Mouse (Mus musculus) embryonic facial prominence, embryonic 13.5 days (tissue): ENCODE results near the gene Foxi1. TPM values are rescaled to one million over a fixed set of nuclear protein-coding genes. Genes with fewer than 3 reads are reported as not detected.
A peak's percentile ranks its signal among the peaks of the same experiment; 100 is the strongest.

Experiments used
- ATAC-seq: fragments of 200-750 bp; cut with Nextera tagmentation; 2 replicates; pipeline ENCODE4 v1.8.0; 2017; ENCODE audit warnings: low read depth; ENCODE audit not compliant: insufficient number of reproducible peaks, insufficient read depth, low FRiP score, low TSS enrichment
- H3K27ac ChIP-seq: fragments of 300-500 bp; sonication (generic); 2 replicates; pipeline ENCODE4 v1.5.1; 2015; ENCODE audit warnings: moderate library complexity, mild to moderate bottlenecking, inconsistent platforms
- H3K27me3 ChIP-seq: fragments of 300-500 bp; sonication (generic); 2 replicates; pipeline ENCODE4 v1.6.1; 2015; ENCODE audit warnings: mild to moderate bottlenecking, inconsistent platforms
- H3K36me3 ChIP-seq: fragments of 300-500 bp; sonication (generic); 2 replicates; pipeline ENCODE4 v1.6.1; 2015; ENCODE audit warnings: mild to moderate bottlenecking, inconsistent platforms
- H3K4me1 ChIP-seq: fragments of 300-500 bp; sonication (generic); 2 replicates; pipeline ENCODE4 v1.6.1; 2015; ENCODE audit warnings: inconsistent platforms
- H3K4me2 ChIP-seq: fragments of 300-500 bp; sonication (generic); 2 replicates; pipeline ENCODE4 v1.6.1; 2015; ENCODE audit warnings: moderate library complexity, mild to moderate bottlenecking, inconsistent platforms
- H3K4me3 ChIP-seq: fragments of 300-500 bp; sonication (generic); 2 replicates; pipeline ENCODE4 v1.5.1; 2015; ENCODE audit warnings: mild to moderate bottlenecking, inconsistent platforms
- H3K9ac ChIP-seq: fragments of 300-500 bp; sonication (generic); 2 replicates; pipeline ENCODE4 v1.6.1; 2015; ENCODE audit warnings: mild to moderate bottlenecking, inconsistent platforms
- H3K9me3 ChIP-seq: fragments of 300-500 bp; sonication (generic); 2 replicates; pipeline ENCODE4 v1.6.1; 2016; ENCODE audit warnings: inconsistent platforms
- WGBS: fragments of 180-500 bp; shearing (Covaris S2); methylation state at CpG from one replicate; pipeline ENCODE4 v1.1.7; 2015; ENCODE audit warnings: mixed read lengths; 5-methylcytosine and 5-hydroxymethylcytosine counted together
- polyA plus RNA-seq: library from polyadenylated mRNA; unstranded; fragments of >200 nt; fragmentation: Nextera tagmentation; extraction: Ambion mirVana; gene quantifications from 2 replicates; pipeline ENCODE4 v1.2.1, GENCODE M21; 2015

Foxi1 gene
- polyA plus RNA-seq, 1 experiment from 2014 or later, result not detected

DNA sequence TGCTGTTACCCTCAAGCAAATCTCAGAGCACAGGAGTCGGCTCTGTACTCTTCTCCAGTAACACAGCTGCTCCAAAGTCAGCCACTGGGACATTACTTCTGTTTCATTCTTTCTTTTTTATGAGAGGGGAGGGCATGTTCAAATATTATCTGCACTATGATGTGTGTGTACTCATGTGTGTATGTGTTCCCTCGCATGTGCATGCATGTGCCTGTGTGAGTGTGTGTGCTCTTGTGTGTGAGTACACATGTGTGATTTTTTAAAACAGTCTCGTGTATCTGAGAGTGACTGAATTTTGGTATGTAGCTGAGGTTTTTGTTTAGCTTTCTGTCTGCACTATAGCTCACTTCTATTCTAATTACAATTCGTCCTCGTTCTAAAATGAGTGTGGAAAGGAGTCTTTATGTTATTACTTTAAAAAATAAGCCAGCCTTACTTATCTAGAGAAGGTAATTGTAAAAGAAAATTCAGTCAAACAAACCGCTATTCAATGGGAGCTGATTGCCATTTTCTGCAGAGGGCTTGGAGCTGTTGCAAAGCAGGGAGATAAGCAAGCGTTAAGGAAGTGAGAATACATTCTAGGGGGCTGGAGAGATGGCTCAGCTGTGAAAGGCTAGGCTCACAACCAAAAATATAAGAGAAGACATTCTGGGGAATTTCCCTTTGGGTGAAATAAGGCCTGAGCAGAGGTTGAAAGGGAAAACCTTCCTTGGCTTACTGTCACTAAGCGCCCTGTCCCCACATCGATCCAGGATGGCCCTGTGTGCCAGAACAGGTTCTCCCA is 13.5 kb downstream of the Foxi1 start:
- ATAC-seq, result no peak
- 63% methylated on average over 9 of the region's 9 CpGs for WGBS

DNA sequence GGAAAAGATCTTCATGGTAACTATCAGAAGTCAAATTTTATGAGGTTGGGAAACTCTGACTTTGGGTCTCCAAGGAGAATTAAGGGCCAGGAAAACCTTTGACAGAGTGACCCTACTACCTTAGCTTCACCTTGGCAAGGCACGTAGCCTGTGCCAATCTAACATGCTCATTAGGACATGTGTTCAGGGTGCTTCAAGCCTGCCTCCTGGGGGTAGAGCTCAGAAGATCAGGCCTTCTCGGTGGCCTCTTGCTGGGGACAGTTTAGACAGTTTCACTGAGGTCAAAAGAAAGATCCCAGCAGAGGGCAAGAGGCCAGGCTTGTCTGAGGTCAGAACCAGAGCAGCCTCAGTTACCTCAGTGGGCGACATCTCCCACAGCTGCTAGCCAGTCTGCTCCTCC is 14.2 kb downstream of the Foxi1 start:
- Histone ChIP-seq H3K4me2 (no peak overlapping the region), H3K36me3 (no peaks in the 10 kb centered on the region), H3K4me1 (no peaks in the 10 kb centered on the region), H3K27ac (no peak overlapping the region), H3K27me3 (no peaks in the 10 kb centered on the region), H3K9ac (no peak overlapping the region), H3K9me3 (no peaks in the 10 kb centered on the region), H3K4me3 (no peak overlapping the region)
- ATAC-seq, result no peak
- 36% methylated on average over 3 of the region's 3 CpGs for WGBS

More for the DNA sequence above, 13.5 kb downstream of the Foxi1 start:
- no peaks in the 10 kb centered on the region for H3K9me3 ChIP-seq
- no peaks in the 10 kb centered on the region for H3K4me1 ChIP-seq
- H3K27ac ChIP-seq, result no peak overlapping the region
- no peaks in the 10 kb centered on the region for H3K36me3 ChIP-seq
- H3K4me2 ChIP-seq, result no peak overlapping the region
- no peak overlapping the region for H3K4me3 ChIP-seq
- H3K9ac ChIP-seq, result no peak overlapping the region
- H3K27me3 ChIP-seq, result no peaks in the 10 kb centered on the region

DNA sequence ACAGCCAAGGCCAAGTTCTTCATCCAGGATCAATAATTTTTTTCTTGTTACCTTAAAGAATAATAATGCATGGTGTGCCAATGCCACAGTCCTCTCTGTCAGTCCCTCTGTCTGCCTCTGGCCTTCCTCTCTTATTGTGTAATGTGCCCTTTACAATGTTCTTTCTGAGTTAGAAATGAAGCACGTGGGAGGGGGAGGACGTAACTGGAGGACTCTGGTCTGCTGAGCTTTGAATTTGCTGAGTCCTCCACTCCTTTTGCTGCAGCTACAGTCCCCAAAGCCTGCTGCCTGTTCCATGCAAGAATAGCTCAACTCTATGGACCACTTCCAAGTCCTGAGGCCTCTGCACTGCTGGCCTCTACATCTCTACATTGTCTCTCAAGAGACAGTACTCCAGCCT is 23.6 kb downstream of the Foxi1 start:
- Histone ChIP-seq H3K36me3 (no peaks in the 10 kb centered on the region), H3K9me3 (no peaks in the 10 kb centered on the region), H3K4me2 (no peak overlapping the region), H3K27me3 (no peaks in the 10 kb centered on the region), H3K4me1 (0 out of 2 replicates have a peak, but pooled peaks cover 3% of the 10 kb centered on the region), H3K4me3 (no peak overlapping the region), H3K27ac (no peak overlapping the region), H3K9ac (no peak overlapping the region)
- no peak for ATAC-seq
- WGBS, result 78% methylated on average over 2 of the region's 2 CpGs

DNA sequence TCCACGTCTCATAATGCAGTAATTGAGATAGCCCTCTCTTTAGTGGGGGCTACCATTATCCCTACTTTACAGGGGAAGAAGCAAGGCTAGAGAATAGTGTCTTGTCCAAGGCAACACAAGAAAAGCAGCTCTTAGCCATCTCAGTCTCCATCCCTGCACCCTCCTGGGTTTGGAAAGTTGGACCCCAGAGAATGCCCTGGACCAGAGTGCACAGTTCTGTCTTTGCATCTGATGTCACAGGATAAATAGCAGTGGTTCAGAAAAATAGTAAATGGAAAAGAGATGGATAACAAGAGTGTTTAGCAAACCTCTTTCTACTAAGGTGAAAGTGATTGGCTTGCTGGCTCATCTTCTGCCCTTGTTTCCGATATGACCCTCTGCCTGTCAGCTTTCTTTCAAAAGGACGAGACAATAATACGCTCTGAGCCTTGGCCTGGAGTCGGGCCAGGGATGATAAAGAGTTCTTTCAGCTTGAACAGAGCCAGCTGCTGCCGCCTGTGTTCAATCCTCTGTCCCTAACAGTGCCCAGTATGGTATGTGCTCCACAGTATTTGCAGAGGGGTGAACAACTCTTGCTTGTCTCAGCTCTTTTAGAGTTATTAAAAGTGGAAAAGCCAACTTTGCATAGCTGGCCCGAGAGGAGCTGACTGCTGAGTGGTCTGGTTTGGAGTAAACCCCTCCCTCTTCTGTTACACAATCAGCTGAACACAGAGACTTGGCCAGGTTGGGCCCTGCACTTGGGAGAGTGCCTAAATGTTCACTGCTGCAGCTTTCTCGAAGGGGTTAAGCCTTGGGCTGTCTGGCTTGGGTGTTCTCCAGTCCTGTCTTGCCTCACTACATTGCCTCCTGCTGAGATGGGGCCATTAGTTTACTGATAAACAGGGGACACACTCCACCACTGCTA is 26.4 kb downstream of the Foxi1 start:
- ATAC-seq, result peak; percentile 71; the same call in 1 of the 2 replicates
- Histone ChIP-seq H3K4me2 (no peak overlapping the region), H3K4me3 (no peak overlapping the region), H3K9ac (no peak overlapping the region), H3K36me3 (no peaks in the 10 kb centered on the region), H3K9me3 (no peaks in the 10 kb centered on the region), H3K27me3 (no peaks in the 10 kb centered on the region), H3K27ac (no peak overlapping the region), H3K4me1 (0 out of 2 replicates have a peak, but pooled peaks cover 3% of the 10 kb centered on the region)
- WGBS, result 22% methylated on average over 8 of the region's 8 CpGs

DNA sequence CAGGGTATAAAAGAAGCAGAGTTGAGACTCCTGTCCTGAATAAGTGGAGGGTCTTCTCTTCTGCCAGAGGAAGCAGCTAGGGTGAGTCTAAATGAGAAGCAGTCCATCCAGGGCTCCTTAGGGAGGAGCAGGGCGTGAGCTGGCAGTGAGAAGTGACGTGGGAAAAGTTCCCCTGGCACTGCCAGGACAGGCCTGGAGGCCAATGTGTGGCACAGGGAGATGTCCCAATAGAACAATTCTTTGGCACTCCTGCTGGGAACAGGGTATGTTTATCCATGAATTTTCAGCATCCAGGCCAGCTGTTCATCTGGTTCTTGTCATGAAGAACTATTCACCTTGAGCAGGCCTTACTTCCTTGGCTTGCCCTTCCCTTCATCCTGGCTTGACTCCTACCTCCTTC is 29.1 kb downstream of the Foxi1 start:
- 72% methylated on average over 2 of the region's 2 CpGs for whole genome bisulfite sequencing
- H3K27ac ChIP-seq, result no peak overlapping the region
- ATAC-seq, result no peak
- no peaks in the 10 kb centered on the region for H3K9me3 ChIP-seq
- no peak overlapping the region for H3K9ac ChIP-seq
- no peak overlapping the region for H3K4me3 ChIP-seq
- no peaks in the 10 kb centered on the region for H3K36me3 ChIP-seq
- H3K4me2 ChIP-seq, result no peak overlapping the region
- H3K27me3 ChIP-seq, result no peaks in the 10 kb centered on the region
- H3K4me1 ChIP-seq, result 0 out of 2 replicates have a peak, but pooled peaks cover 3% of the 10 kb centered on the region

DNA sequence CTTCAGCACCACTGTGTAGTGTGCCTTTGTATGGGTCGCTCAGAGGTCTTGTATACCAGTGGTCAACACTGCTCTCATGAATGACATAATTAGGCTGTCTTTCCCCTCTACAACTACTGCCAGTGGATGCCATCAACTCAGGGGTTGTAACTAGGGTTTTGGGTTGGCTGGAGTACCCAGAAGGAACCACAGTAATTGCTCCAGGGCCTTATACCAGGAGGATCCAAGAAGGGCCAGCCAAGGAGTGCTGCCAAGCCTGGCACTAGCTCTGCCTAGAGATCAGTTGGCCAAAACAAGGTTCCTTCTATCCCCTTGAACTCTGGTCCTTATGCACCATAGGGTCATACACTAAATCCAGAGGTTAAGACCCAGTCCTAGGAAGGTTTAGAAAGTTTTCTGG is 31.5 kb downstream of the Foxi1 start:
- Histone ChIP-seq H3K4me1 (no peaks in the 10 kb centered on the region), H3K36me3 (no peaks in the 10 kb centered on the region), H3K9me3 (no peaks in the 10 kb centered on the region), H3K27me3 (no peaks in the 10 kb centered on the region), H3K27ac (no peak overlapping the region), H3K4me2 (no peak overlapping the region), H3K9ac (no peak overlapping the region), H3K4me3 (no peak overlapping the region)
- WGBS, result 81% methylated on average over 1 of the region's 1 CpGs
- ATAC-seq, result no peak

DNA sequence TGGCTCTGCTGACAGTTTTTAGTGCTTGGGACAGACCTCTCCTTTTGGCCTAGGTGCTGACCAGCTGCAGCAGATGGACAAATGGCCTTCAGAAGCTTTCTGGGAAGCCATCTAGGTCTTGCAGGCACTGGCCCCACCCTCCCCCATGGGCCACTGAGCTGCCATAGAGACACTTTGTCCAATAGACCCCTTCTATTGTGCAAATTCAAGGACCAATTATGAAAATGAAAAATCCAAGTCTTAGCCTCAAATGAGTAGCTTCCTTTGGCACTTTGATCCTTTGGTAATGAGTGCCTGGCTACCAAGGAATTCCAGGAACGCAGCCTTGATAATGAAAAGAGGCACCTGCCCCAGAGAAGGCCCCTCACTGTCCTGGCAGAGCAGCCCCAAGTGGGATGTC is 36.7 kb downstream of the Foxi1 start:
- no peak overlapping the region for H3K4me3 ChIP-seq
- H3K9ac ChIP-seq, result no peak overlapping the region
- no peak for ATAC-seq
- H3K4me1 ChIP-seq, result peaks cover 14% of the 10 kb centered on the region
- no peaks in the 10 kb centered on the region for H3K9me3 ChIP-seq
- no peaks in the 10 kb centered on the region for H3K27me3 ChIP-seq
- WGBS, result 88% methylated on average over 1 of the region's 1 CpGs
- H3K27ac ChIP-seq, result no peak overlapping the region
- H3K4me2 ChIP-seq, result no peak overlapping the region
- no peaks in the 10 kb centered on the region for H3K36me3 ChIP-seq

DNA sequence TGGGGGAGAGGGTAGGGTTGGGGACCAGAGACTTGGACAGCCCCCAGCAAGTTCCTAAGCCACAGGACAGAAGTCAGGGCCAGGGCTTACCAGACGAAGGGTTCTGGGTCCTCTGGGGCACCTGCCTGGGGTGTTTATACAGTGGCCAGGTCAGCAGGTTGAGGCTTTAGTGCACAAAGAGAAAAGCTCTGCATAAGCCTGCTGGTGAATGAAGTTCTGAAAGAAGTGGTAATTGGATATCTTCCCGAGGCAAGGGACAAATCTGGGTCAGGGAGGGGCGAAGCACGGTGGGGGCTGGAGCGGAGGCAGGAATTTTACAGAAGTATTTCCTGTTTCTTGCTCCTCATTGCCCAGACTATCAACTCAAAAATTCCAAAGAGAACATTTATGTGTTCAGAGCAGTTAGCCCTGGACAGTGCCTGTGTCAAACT is 38.4 kb downstream of the Foxi1 start:
- H3K9ac ChIP-seq, result 0 out of 2 replicates have a peak overlapping the region, but pooled peaks have one; percentile 21
- no peak overlapping the region for H3K4me2 ChIP-seq
- H3K27me3 ChIP-seq, result no peaks in the 10 kb centered on the region
- H3K36me3 ChIP-seq, result no peaks in the 10 kb centered on the region
- H3K4me3 ChIP-seq, result no peak overlapping the region
- 7% methylated on average over 5 of the region's 5 CpGs for WGBS
- peaks cover 14% of the 10 kb centered on the region for H3K4me1 ChIP-seq
- H3K27ac ChIP-seq, result no peak overlapping the region
- H3K9me3 ChIP-seq, result no peaks in the 10 kb centered on the region
- ATAC-seq, result no peak

DNA sequence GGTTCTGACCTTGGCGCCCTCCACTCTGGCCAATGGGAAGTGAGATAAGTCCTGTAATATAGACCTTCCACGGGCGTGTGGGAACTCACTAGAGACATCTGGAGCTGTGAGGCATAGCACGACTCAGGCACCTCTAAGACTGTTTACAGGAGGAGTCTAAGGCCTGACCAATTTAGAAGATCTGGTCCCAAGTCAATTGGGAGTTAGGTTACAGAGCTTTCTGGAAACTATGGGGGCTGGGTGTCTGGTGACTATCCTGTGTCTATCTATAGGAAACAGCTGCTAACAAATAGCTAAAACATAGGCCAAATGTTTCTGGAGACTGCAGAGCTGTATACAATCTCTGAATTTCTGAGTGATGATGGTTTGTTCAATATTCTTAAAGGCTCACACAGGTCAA is 41.5 kb downstream of the Foxi1 start:
- 53% methylated on average over 4 of the region's 4 CpGs for WGBS
- ATAC-seq, result no peak
- peaks cover 5% of the 10 kb centered on the region; the same call in 1 of the 2 replicates for H3K9me3 ChIP-seq
- no peaks in the 10 kb centered on the region for H3K36me3 ChIP-seq
- peaks cover 14% of the 10 kb centered on the region for H3K4me1 ChIP-seq
- H3K4me3 ChIP-seq, result no peak overlapping the region
- no peaks in the 10 kb centered on the region for H3K27me3 ChIP-seq
- H3K4me2 ChIP-seq, result no peak overlapping the region
- no peak overlapping the region for H3K9ac ChIP-seq
- no peak overlapping the region for H3K27ac ChIP-seq

DNA sequence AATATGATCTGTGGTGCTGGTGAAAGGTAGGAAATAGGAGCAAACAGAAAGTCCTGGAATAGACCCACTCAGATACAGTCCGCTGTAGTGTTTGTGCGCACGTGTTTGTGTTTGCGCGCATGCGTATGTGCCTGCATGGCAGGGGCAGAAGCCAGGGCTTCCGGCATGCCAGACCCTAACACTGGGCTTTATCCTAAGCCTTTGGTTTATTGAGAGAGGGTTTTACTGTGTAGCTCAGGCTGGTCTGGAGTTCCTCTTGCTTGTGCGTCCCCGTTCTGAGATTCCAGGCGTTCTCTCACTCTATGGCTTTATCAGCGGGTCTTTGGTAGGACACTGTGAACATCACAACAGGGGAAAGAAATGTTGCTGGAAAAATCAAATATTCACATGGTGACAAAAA is 42.6 kb downstream of the Foxi1 start:
- WGBS, result 95% methylated on average over 11 of the region's 11 CpGs
- Histone ChIP-seq H3K9ac (no peak overlapping the region), H3K27me3 (no peaks in the 10 kb centered on the region), H3K36me3 (no peaks in the 10 kb centered on the region), H3K27ac (no peak overlapping the region), H3K4me2 (no peak overlapping the region), H3K9me3 (peaks cover 7% of the 10 kb centered on the region; the same call in 1 of the 2 replicates), H3K4me1 (peaks cover 14% of the 10 kb centered on the region), H3K4me3 (no peak overlapping the region)
- no peak for ATAC-seq

DNA sequence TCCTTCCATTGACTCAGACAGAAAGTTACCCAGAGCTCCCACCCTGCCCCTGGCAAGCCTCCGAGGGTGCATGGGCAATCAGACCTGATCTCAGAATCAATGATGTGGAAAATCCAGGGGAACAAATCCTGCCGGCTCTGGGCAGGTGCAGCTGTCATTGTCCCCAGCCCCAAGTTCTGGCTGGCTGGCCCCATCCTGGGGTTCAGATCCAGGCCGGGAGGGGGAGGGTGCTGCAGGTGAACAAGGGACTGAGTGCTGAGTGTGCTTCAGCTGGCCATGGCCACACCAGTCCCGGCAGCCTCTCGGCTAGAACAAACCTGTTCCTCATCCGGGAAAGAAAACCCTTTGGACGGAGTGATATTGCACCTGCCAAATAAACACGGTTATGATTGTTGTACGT is 49.0 kb downstream of the Foxi1 start:
- no peaks in the 10 kb centered on the region for H3K4me1 ChIP-seq
- H3K4me3 ChIP-seq, result no peak overlapping the region
- no peak overlapping the region for H3K4me2 ChIP-seq
- no peak overlapping the region for H3K27ac ChIP-seq
- peaks cover 7% of the 10 kb centered on the region; the same call in 1 of the 2 replicates for H3K9me3 ChIP-seq
- H3K36me3 ChIP-seq, result no peaks in the 10 kb centered on the region
- ATAC-seq, result no peak
- no peaks in the 10 kb centered on the region for H3K27me3 ChIP-seq
- WGBS, result 76% methylated on average over 9 of the region's 9 CpGs
- no peak overlapping the region for H3K9ac ChIP-seq
